Mouse (Mus musculus) cortical plate, adult 2 months (tissue): ENCODE results near the gene Limch1. TPM values are rescaled to one million over a fixed set of nuclear protein-coding genes. Genes with fewer than 3 reads are reported as not detected.

ENCODE experiments used
- H3K27ac ChIP-seq: fragments of 200-500 bp; 2 replicates; pipeline ENCODE4 v1.5.1; 2012; ENCODE audit warnings: low read length, control low read depth, inconsistent platforms; ENCODE audit not compliant: insufficient read depth
- H3K4me1 ChIP-seq: fragments of 200-500 bp; 2 replicates; pipeline ENCODE4 v1.6.1; 2011; ENCODE audit warnings: low read length; ENCODE audit not compliant: control insufficient read depth, insufficient read depth
- H3K4me3 ChIP-seq: fragments of 200-500 bp; 2 replicates; pipeline ENCODE4 v1.5.1; 2011; ENCODE audit warnings: mild to moderate bottlenecking, low read length, control low read depth; ENCODE audit not compliant: insufficient read depth
- CTCF ChIP-seq: fragments of 200-500 bp; IDR thresholded peaks from 2 replicates; pipeline ENCODE4 v1.5.1; 2011; ENCODE audit warnings: mild to moderate bottlenecking, control low read depth, low read length; ENCODE audit not compliant: insufficient read depth; ENCODE audit errors: extremely low read depth
- POLR2A ChIP-seq: fragments of 200-500 bp; IDR thresholded peaks from 2 replicates; pipeline ENCODE4 v1.6.1; 2011; ENCODE audit warnings: mild to moderate bottlenecking, low read length, control low read depth; ENCODE audit not compliant: insufficient read depth; ENCODE audit errors: extremely low read depth
- polyA plus RNA-seq: library from polyadenylated mRNA; depleted of rRNA; stranded (reverse); fragments of >200 nt; gene quantifications from 2 replicates; pipeline ENCODE4 v1.2.3, GENCODE M21; 2012; rRNA removed

Limch1 gene
- polyA plus RNA-seq, 1 experiment = 56.3 TPM

DNA sequence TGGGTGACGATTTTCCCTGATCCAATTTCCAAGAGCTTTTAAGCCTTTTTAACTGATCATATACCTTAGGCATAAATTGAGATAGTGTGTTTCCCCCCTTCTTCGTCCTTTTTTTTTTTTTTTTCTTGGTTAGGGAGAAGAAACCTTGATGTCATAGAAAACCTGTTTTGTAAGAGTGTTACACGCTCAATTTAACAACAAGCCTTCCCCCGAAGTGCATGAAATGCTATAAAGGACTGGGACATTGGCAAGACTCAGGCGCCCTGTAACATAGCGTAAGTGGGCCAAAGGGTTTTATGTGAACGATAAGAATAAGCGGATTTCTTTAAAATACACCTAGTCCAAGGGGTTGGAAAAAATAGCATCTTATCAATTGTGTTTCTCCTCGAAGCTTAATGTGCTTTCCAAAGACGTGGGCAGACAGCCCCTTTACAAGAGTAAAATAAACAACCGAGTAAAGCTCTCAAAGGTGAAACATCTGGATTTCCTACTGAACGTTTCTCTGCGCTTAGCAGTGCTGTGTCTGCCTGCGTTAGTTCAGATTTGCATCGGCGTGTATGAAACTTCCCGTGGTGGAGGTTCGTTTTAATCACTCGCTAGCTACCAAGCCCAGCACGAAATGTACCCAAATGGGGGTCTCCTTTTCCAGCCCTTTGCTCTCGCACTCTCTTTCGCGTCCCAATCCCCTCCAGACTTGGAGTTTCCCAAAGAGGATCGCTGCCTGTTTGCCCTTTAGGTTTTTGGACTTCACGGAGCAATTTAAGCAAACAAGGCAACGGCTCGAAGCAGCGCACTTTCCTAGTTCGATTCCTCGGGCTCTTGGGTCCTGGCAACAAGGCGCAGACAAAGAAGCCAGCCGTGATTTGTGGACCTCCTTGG, 354.0 kb downstream of the Limch1 start:
- H3K27ac ChIP-seq = no peak overlapping the region
- no peaks in the 10 kb centered on the region for H3K4me1 ChIP-seq
- TF ChIP-seq POLR2A (no peak), CTCF (no peak)
- no peak overlapping the region for H3K4me3 ChIP-seq

DNA sequence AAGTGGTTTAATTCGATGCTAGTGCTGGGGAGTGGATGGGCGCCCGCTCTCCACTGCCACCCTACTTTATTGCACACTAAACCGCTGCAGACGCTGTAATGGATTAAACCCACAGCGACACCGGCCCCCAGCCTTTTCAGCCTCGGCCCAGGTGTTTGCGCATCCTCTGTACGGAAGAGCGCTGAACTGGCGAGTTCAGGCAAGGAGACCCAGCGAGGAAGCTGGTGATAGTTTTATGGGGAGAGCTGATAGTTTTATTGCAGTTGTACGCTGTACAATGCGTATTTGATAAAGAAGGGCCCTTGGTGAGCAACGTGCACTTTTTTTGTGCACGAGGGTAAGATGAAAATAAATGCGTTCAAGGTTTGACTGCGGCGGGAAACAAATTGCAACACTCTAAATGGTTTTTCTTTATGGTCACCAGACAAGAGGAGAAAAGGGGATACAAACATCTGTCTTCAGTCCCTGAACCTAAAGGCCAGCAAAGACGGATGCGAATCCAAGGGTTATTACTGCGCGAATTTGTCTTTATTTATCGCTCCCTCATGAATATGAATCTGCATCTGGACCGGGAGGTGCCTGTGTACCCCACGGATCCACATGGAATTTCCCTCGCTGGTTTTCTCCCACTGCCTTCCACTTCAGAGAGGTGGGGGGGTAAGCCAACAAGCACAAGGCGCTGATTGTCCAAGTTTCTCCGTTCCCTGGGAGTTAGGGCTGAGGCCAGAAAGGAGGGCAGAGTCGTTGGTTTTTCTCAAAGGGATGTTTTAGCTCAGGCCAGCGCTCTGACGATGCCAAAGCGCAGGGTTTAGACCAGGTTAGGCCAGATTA, 355.2 kb downstream of the Limch1 start:
- Histone ChIP-seq H3K4me3 (no peak overlapping the region), H3K27ac (no peak overlapping the region), H3K4me1 (no peaks in the 10 kb centered on the region)
- TF ChIP-seq POLR2A = no peak
- no peak for TF ChIP-seq CTCF

DNA sequence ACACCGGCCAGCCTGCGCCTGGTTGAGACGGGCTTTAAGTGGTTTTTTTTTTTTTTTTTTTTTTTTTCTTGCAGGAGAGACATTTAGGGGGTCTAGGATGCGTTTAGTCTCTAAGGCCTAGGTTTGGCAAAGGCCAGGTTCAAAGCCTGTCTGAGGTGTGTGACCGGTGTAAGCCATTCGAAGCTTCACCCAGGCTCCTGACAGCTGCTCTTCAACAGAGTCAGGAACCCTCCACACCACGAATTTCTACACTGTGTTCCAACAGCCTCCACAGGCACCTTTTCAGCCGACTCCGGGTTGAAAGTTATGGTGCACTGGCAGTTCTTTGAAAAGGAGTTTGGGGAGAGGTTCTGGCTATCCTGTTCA, 355.8 kb downstream of the Limch1 start:
- H3K4me3 ChIP-seq = no peak overlapping the region
- H3K4me1 ChIP-seq = no peaks in the 10 kb centered on the region
- H3K27ac ChIP-seq = no peak overlapping the region
- no peak for TF ChIP-seq POLR2A
- no peak for TF ChIP-seq CTCF

DNA sequence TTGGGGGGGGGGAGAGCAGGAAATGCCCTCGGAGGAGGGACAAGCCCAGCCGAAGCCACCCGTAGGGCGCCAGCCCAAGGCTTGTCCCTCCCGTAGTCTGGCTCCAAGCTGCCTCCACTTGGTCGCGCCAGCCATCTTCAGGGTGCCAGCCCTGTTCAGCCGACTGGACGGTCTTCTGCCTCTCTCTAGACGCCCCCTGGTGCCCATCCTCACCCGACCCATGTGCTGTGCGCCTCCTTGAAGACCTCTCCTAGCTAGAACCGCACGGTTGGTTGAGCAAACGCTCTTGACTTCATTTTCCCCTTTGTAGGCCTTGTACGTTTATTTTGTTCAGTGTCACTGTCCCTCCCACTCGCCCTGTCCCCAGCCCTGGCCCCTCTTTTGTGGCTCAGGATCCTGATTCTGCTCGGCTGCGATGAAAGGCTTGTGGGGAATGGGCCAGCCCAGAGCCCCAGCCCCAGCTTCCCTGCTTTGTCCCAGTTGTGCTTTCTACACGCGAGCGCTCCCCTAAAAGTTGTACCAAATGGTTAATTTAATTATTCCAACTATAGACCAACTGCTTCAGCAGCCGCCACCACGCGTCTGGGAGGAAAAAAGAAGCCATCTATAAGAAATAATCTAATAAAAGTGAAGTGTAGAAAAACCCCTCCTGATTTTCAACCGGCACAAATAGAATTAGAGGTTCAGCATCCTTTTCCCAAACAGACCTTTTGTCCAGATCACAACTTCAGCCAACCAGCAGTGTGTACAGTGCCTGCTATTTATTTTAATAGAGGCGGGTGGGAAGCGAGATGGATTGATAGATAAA, 356.4 kb downstream of the Limch1 start:
- Histone ChIP-seq H3K4me3 (no peak overlapping the region), H3K4me1 (no peaks in the 10 kb centered on the region), H3K27ac (no peak overlapping the region)
- TF ChIP-seq POLR2A (no peak), CTCF (no peak)

DNA sequence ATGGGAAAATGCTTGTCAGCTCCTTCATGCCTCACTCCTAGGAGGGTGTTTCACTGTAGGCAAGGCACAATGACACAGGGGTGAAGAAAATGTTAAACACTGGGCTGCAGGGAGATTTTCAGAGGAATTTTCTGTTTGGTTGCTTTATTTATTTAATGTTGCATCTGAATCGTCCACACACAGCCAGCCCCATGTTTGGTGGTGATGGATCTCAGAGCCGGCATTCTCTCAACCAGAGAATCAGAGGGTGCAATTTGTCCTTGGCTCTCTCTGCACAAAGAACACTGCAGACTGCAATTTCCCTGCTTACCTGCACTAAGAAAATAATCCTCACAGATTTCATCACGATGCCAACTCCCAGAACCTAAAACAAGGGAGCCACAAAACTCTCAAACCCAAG, 357.4 kb downstream of the Limch1 start:
- Histone ChIP-seq H3K27ac (no peak overlapping the region), H3K4me3 (no peak overlapping the region), H3K4me1 (no peaks in the 10 kb centered on the region)
- TF ChIP-seq POLR2A = no peak
- no peak for TF ChIP-seq CTCF

DNA sequence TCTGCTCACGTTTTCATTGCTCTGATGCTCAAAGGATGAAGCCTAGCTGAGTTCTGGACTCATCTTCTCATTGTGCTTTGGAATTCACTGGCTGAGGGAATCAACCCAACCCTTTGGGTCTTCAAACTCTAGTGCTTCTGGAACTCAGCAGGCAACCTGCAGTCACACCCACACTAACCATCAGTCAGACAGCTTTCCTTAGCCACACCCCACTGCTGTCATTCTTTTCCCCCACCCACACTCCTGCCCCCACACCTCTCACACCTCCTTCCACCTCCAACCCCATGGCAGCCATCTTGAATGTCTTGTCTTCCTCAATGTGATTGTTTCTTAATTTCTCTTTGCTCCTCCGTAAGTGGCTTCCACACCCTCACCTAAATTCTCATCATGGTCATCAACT, 360.6 kb downstream of the Limch1 start:
- Histone ChIP-seq H3K27ac (no peak overlapping the region), H3K4me3 (no peak overlapping the region), H3K4me1 (no peaks in the 10 kb centered on the region)
- no peak for TF ChIP-seq CTCF
- no peak for TF ChIP-seq POLR2A

Other genes starting within 250 kb of the Limch1 start
- gene Apbb2, start 127.0 kb upstream of the Limch1 start, polyA plus RNA-seq = 24.7 and 28.8 TPM in 2 replicates
- 1,141 and 1,161 TPM in 2 replicates for gene Uchl1, start 69.7 kb upstream of the Limch1 start, polyA plus RNA-seq